Mouse (Mus musculus) brain, adult 10 weeks (tissue): ENCODE results near the gene Ak7. TPM values are rescaled to one million over a fixed set of nuclear protein-coding genes. Genes with fewer than 3 reads are reported as not detected.

Experiments used
- polyA plus RNA-seq: library from polyadenylated mRNA; stranded (reverse); fragments of 350-450 nt; fragmentation: Illumina TruSeq; extraction: RNeasy Lipid Tissue Mini Kit (QIAGEN cat#74804); gene quantifications from one replicate; pipeline ENCODE4 v1.2.3, GENCODE M21; 2015; ENCODE audit warnings: low read depth, low replicate concordance

Gene Ak7
- 2.8 TPM for polyA plus RNA-seq

GRCm38 (mm10) chr12:105705799-105706487 lies at the start of gene Ak7:
TSS of gene Ak7 (plus strand) at chr12:105705976.

GRCm38 (mm10) chr12:105683933-105684901 lies 21.6 kb upstream of the Ak7 start, which contains the start of gene Gskip:
TSS of gene Gskip (plus strand) at chr12:105684829.

GRCm38 (mm10) chr12:105685001-105685691 lies 20.6 kb upstream of the Ak7 start, which contains the start of gene Atg2b:
TSS of gene Atg2b (minus strand) at chr12:105685211.

GRCm38 (mm10) chr12:105784196-105784999 lies 78.6 kb downstream of the Ak7 start, which contains the start of gene Papola:
TSS of gene Papola (plus strand) at chr12:105784694.

Other genes with a start within 250 kb of the Ak7 start
- gene Bdkrb2, start 142.8 kb upstream of the Ak7 start, polyA plus RNA-seq, result 0.48 TPM
- gene Bdkrb1, start 102.9 kb upstream of the Ak7 start, polyA plus RNA-seq, result not detected
- gene Gskip, start 21.1 kb upstream of the Ak7 start, polyA plus RNA-seq, result 41.2 TPM
- 26.2 TPM for gene Atg2b, start 20.8 kb upstream of the Ak7 start, polyA plus RNA-seq
- 101 TPM for gene Papola, start 78.7 kb downstream of the Ak7 start, polyA plus RNA-seq